Mouse (Mus musculus) cerebral cortex, adult 2 months (tissue): ENCODE results near the gene Fam50b.

ENCODE experiments used
- WGBS: fragments of 180-500 bp; shearing (Covaris S2); methylation state at CpG from one replicate; pipeline ENCODE4 v1.1.7; 2018; 5-methylcytosine and 5-hydroxymethylcytosine counted together

The Fam50b gene

GRCm38 (mm10) chr13:34734686-34735085 is at the start of gene Fam50b:
TSS of gene Fam50b (plus strand) at chr13:34734850.
- WGBS = 44% methylated on average over 5 of the region's 5 CpGs

GRCm38 (mm10) chr13:34685008-34685765 is 49.5 kb upstream of the Fam50b start:
- 71% methylated on average over 7 of the region's 7 CpGs for WGBS

GRCm38 (mm10) chr13:34691049-34691448 is 43.6 kb upstream of the Fam50b start:
- 85% methylated on average over 1 of the region's 1 CpGs for WGBS

DNA sequence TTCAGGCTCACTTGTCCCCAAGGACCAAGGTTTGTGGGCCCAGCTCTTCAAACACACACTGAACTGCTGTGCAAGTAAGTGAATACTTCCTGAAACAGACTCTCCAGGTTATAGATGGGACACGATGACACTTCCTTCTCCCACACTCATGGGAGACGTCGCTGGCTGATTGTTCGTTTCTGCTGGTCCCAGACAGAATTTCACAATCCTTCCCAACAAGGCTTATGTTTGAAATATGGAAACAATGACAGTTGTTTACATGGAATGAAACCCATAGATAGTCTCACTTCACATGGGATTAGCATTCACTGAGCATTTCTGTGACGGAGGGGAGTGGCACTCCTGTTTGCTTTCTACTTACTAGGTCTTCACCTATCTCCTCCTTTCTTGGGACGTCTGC is 41.5 kb upstream of the Fam50b start:
- WGBS = 86% methylated on average over 6 of the region's 6 CpGs

DNA sequence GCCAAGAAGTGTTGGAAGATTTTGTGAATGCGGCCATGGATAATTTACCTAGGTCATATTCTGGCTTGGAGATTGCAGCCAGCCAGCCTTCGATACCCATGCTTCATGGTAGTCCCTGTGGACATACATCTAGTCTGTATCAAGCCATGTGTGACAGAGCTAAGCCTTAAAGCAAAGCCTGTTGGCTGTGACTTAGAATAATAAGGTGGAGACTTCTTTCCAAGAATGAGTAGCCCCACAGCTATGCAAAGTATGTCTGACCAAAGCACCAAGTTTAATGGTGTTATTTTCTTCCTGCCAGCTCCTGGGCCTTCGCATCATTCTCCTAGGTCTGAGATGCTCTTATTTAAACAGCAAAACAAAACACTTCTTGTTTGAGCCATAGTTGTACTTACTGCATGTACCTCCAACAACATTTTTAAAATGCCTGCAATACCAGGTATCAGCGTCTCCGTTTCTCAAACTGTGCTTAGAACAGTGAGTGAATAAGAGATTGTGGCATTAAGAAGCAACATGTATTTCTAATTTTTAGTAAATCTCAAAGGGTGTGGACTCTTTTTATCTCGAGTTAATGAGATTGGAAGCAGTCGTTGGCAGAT is 37.8 kb upstream of the Fam50b start:
- 83% methylated on average over 7 of the region's 7 CpGs for WGBS

DNA sequence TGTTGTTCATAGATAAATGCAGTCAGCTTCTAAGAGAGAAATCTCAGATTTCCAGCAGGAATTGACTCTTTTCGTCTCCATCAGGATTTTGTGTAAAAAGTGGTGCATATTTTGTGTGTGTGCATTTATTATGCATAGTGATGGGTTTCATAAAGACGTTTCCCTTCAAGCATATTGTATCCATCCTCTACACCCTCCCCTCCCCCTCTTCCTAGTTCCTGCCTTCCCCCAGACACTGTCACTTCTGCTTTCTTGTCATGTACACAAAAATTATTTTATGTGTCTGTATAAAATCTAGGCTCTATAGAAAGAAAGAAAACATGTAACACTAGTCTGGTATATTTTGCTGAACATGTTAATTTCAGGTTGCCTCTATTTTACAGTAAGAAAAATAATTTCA is 34.6 kb upstream of the Fam50b start:
- WGBS = 51% methylated on average over 2 of the region's 2 CpGs

DNA sequence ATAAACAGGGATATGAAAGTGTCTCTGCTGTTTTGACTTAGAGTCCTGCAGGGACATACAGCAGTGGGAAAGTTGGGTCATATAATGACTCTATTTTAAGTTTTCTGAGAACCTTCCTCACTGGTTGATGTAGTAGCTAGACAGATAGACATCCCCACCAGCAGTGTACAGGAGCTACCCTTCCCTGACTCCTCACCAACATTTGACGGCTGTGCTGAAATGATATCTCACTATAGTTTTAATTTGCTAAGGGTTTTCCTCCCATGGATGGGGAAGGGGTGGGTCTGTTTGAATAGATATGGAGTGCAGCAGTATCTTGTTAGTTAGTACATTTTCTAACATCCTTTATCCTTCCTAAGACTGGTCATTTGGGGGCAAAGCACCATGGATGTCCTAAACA is 34.0 kb upstream of the Fam50b start:
- 92% methylated on average over 1 of the region's 1 CpGs for WGBS

- 78% methylated on average over 2 of the region's 2 CpGs for WGBS
These were observed 31.3 kb upstream of the Fam50b start for GRCm38 (mm10) chr13:34703301-34703700.

GRCm38 (mm10) chr13:34703795-34704194 is 30.9 kb upstream of the Fam50b start:
- 97% methylated on average over 1 of the region's 1 CpGs for WGBS

- 91% methylated on average over 3 of the region's 3 CpGs for WGBS
These were observed 29.8 kb upstream of the Fam50b start for GRCm38 (mm10) chr13:34704835-34705234.

DNA sequence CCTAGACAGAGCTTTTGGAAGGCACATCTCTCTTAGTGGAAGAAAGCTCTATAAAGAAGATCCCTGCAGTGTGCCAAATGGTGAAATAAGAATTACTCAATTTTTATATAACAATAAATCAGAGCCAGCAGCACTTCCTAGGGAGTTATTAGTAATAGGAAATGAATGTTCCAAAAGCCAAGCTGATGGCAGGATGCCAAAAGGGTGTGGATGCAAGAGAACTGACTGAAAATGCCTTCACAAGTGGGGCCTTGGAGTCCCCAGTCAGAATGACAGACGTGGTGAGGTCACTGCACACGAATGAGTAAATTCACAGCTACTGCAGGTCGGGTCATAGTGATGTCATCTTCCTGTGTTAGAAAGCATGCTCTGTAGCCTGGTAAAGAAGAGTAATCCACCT is 25.7 kb upstream of the Fam50b start:
- 54% methylated on average over 3 of the region's 3 CpGs for WGBS

DNA sequence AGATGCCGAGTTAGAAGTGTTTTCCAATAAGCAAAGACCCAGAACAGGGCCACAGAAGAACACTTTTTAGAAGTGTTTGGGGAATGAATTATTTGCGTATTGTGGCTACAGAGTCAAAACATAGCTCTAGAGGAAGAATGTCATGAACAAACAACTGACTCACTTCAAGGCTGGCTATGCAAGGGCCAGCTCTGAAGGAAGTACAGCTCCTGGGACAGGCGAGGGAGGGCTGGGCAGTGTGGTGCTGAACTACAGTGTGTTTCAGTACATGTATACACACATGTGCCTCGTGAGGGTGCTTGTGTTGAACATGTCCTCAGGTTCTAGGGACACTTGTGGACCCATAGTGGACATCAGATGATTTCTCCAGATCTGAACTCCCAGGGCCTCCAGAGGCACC is 25.1 kb upstream of the Fam50b start:
- 85% methylated on average over 4 of the region's 4 CpGs for WGBS

DNA sequence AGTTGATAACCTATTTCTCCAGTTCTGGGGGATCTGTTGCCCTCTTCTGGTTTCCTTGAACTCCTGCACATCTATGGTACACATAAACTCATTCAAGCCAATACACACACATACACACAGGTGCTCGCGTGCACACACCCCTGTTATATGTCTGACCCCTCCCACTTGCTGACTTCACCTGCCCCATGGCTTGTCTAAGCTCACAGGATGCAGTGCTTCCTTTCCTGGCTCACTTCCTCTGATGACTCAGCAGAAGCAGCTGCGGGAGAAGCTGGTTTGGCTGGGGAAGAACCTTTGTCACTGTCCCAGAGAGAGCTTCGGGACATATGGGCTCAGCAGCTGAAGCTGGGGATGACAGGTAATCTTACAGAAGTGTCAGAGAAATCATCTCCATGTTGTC is 23.2 kb upstream of the Fam50b start:
- 67% methylated on average over 4 of the region's 4 CpGs for WGBS

DNA sequence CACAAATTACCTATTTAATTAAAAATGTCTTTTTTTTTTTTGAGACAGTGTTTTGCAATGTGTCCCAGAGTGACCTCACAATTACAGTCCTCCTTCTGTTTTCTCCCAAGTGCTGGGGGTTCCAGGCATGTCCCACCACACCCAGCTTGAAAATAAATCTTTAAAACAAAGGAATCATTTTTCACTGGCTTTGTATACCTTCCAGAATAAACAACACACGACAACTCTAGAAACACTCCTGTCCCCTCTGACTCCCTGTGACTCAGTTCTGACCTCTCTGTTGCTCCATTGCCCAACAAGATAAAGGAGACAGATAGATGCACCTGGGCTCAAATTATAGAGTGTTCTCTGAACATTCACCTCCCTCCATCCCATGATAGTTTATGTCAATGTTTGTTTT is 21.8 kb upstream of the Fam50b start:
- WGBS = 63% methylated on average over 1 of the region's 1 CpGs

GRCm38 (mm10) chr13:34715437-34715838 is 19.2 kb upstream of the Fam50b start:
- WGBS = 26% methylated on average over 7 of the region's 7 CpGs

DNA sequence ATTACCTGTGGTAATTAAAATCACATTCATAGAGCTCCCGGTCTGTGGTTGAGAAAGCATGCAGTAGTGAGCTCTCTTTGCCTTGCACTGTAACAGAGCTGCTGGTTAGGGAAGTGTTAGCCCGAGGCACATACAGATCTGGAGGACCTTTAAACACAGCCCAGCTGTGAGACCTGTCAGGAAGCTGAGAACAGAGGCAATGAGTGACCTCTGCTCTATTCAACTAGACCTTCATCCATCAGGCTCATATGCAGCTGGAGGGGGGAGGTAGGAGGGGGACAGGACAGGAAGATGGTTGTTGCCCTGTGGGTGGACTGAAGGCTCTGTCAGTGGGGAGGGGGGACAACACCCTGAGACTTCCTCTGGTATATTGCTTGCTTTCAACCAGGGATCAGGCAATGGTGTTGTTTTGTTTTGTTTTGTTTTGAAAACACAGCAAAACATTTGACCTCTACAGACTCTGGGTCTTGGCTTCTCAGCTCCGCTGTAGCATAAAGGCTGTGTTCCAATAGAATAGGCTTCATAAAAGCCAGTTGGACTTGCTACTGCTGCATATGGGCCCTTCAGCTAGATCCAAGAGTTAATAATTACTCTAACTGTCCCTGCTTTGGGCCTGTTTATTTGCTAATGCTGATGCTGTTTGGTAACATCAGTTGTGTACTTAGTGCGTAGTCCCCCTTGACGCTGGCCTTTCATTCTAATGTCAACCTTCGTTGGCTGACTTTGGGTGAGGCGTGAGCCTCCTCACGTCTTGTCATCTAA is 9.6 kb upstream of the Fam50b start:
- 82% methylated on average over 8 of the region's 8 CpGs for WGBS

DNA sequence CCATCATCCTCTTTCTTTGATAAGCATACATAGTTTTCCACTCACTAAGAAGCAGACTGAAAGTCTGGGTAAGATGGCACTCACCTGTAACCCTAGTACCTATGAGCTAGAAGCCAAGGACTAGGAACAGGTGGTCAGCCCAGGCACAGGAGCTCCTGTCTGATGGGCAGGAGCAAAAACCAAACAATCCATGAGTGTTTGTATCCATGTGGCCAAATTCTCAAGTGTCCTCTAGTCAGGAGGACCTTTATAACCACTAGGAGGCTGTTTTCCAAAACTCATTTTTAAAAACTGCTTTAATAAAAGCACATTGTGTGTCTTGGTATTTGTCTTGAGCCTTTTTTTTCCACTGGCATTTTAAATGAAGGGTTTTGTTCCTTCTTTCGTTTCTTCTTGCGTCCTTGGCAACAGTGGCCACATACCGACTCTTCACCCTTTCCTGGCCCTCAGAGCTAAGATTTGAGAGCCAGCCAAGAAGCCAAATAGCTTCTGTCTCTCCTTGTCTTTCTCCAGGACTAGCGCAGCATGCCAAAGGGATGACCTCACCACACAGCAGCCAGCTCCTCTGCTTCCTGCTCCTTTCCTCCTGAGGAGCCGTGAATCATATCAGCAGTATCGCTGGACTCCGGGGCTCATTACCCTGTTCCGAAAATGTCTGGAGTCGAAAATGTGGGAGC is 8.7 kb upstream of the Fam50b start:
- 13% methylated on average over 9 of the region's 9 CpGs for WGBS

DNA sequence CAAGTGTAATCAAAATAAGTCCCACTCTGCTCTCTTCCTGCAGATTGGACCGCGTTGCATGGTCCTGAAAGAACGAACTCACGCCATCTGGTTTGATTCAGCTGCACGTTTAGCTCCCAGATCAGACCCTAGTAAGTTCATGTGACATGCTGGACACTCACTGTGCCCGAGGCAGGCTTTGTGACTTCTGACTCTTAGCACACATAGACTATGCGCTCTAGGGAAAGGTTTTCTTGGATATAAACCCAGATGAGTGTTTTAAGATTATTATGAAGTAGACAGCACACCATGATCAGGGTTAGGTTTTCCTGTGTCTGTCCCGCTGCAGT is 8.2 kb upstream of the Fam50b start:
- WGBS = 23% methylated on average over 8 of the region's 8 CpGs

DNA sequence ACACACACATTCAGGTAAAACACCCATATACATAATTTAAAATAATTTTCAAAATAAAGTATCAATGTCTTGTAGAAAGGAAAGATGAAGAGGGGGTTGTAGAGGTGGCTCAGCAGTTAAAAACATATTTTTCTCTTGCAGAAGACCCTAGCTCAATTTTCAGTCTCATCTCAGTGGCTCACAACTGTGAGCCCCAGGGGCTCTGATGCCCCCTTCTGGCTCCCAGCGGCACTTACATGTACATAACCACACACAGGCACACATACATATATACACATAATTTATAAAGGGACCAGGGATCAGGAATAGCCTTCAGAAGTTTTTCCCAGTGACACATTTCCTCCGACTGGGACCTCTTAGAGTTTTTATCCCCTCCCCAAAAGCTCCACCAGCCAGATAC is 7.6 kb upstream of the Fam50b start:
- 96% methylated on average over 2 of the region's 2 CpGs for WGBS

GRCm38 (mm10) chr13:34731551-34731950 is 3.1 kb upstream of the Fam50b start:
- 95% methylated on average over 6 of the region's 6 CpGs for WGBS

- WGBS = 58% methylated on average over 1 of the region's 1 CpGs
These were observed 870 bp upstream of the Fam50b start for GRCm38 (mm10) chr13:34733780-34734179.

- 69% methylated on average over 7 of the region's 7 CpGs for WGBS
These were observed 3.5 kb downstream of the Fam50b start for GRCm38 (mm10) chr13:34737968-34738698.
